Mouse (Mus musculus) lung, embryonic 15.5 days (tissue): ENCODE data around the gene Slc2a6. TPM values are rescaled to one million over a fixed set of nuclear protein-coding genes. Genes with fewer than 3 reads are reported as not detected.

Experiments used
- ATAC-seq: fragments of 200-750 bp; cut with Nextera tagmentation; 2 replicates; pipeline ENCODE4 v1.8.0; 2017; ENCODE audit warnings: moderate number of reproducible peaks, borderline replicate concordance; ENCODE audit not compliant: low FRiP score, low TSS enrichment; ENCODE audit errors: extremely low read depth
- H3K27ac ChIP-seq: fragments of 300-500 bp; sonication (generic); 2 replicates; pipeline ENCODE4 v1.5.1; 2015; ENCODE audit warnings: moderate library complexity, mild to moderate bottlenecking, inconsistent platforms
- H3K27me3 ChIP-seq: fragments of 300-500 bp; sonication (generic); 2 replicates; pipeline ENCODE4 v1.6.1; 2015; ENCODE audit warnings: inconsistent platforms
- H3K36me3 ChIP-seq: fragments of 300-500 bp; sonication (generic); 2 replicates; pipeline ENCODE4 v1.6.1; 2015; ENCODE audit warnings: inconsistent platforms
- H3K4me1 ChIP-seq: fragments of 300-500 bp; sonication (generic); 2 replicates; pipeline ENCODE4 v1.6.1; 2015; ENCODE audit warnings: inconsistent platforms
- H3K4me2 ChIP-seq: fragments of 300-500 bp; sonication (generic); 2 replicates; pipeline ENCODE4 v1.6.1; 2015; ENCODE audit warnings: inconsistent platforms, mild to moderate bottlenecking, moderate library complexity
- H3K4me3 ChIP-seq: fragments of 300-500 bp; sonication (generic); 2 replicates; pipeline ENCODE4 v1.5.1; 2015; ENCODE audit warnings: mild to moderate bottlenecking, inconsistent platforms
- H3K9ac ChIP-seq: fragments of 300-500 bp; sonication (generic); 2 replicates; pipeline ENCODE4 v1.6.1; 2015; ENCODE audit warnings: inconsistent platforms
- H3K9me3 ChIP-seq: fragments of 300-500 bp; sonication (generic); 2 replicates; pipeline ENCODE4 v1.6.1; 2016; ENCODE audit warnings: inconsistent platforms
- WGBS: fragments of 180-500 bp; shearing (Covaris S2); methylation state at CpG from one replicate; pipeline ENCODE4 v1.1.7; 2015; 5-methylcytosine and 5-hydroxymethylcytosine counted together
- polyA plus RNA-seq: library from polyadenylated mRNA; unstranded; fragments of >200 nt; fragmentation: Nextera tagmentation; extraction: Ambion mirVana; gene quantifications from 2 replicates; pipeline ENCODE4 v1.2.1, GENCODE M21; 2015

Gene Slc2a6
- polyA plus RNA-seq, 1 experiment from 2014 or later: 0.77 TPM

- Histone ChIP-seq H3K9ac (no peak overlapping the region), H3K27ac (no peak overlapping the region), H3K4me3 (no peak overlapping the region), H3K4me1 (peaks cover 14% of the 10 kb centered on the region), H3K36me3 (no peaks in the 10 kb centered on the region), H3K27me3 (no peaks in the 10 kb centered on the region), H3K4me2 (no peak overlapping the region), H3K9me3 (no peaks in the 10 kb centered on the region)
- 43% methylated on average over 4 of the region's 4 CpGs for WGBS
- no peak for ATAC-seq
Measured at GRCm38 (mm10) chr2:27058251-27058650, 30.5 kb upstream of the Slc2a6 start.

- H3K9ac ChIP-seq: no peak overlapping the region
- H3K4me1 ChIP-seq: 0 out of 2 replicates have a peak, but pooled peaks cover 13% of the 10 kb centered on the region
- ATAC-seq: no peak
- H3K27me3 ChIP-seq: no peaks in the 10 kb centered on the region
- H3K9me3 ChIP-seq: no peaks in the 10 kb centered on the region
- WGBS: 43% methylated on average over 6 of the region's 6 CpGs
- H3K36me3 ChIP-seq: no peaks in the 10 kb centered on the region
- H3K27ac ChIP-seq: no peak overlapping the region
- H3K4me2 ChIP-seq: no peak overlapping the region
- no peak overlapping the region for H3K4me3 ChIP-seq
Measured at GRCm38 (mm10) chr2:27049408-27049807, 21.6 kb upstream of the Slc2a6 start.

GRCm38 (mm10) chr2:27045979-27046770 lies 18.4 kb upstream of the Slc2a6 start:
- H3K4me3 ChIP-seq: no peak overlapping the region
- H3K36me3 ChIP-seq: no peaks in the 10 kb centered on the region
- no peaks in the 10 kb centered on the region for H3K9me3 ChIP-seq
- peak overlapping the region; percentile 87 for H3K27ac ChIP-seq
- H3K9ac ChIP-seq: no peak overlapping the region
- 44% methylated on average over 8 of the region's 8 CpGs for WGBS
- H3K27me3 ChIP-seq: no peaks in the 10 kb centered on the region
- H3K4me1 ChIP-seq: peaks cover 20% of the 10 kb centered on the region; the same call in 1 of the 2 replicates
- ATAC-seq: peak; percentile 92
- H3K4me2 ChIP-seq: no peak overlapping the region

GRCm38 (mm10) chr2:27044641-27045040 lies 16.8 kb upstream of the Slc2a6 start:
- no peak overlapping the region for H3K27ac ChIP-seq
- peaks cover 20% of the 10 kb centered on the region; the same call in 1 of the 2 replicates for H3K4me1 ChIP-seq
- no peaks in the 10 kb centered on the region for H3K9me3 ChIP-seq
- no peaks in the 10 kb centered on the region for H3K36me3 ChIP-seq
- no peaks in the 10 kb centered on the region for H3K27me3 ChIP-seq
- no peak for ATAC-seq
- H3K9ac ChIP-seq: no peak overlapping the region
- 74% methylated on average over 3 of the region's 3 CpGs for WGBS
- no peak overlapping the region for H3K4me3 ChIP-seq
- H3K4me2 ChIP-seq: no peak overlapping the region

- peaks cover 20% of the 10 kb centered on the region; the same call in 1 of the 2 replicates for H3K4me1 ChIP-seq
- H3K4me2 ChIP-seq: no peak overlapping the region
- WGBS: 62% methylated on average over 4 of the region's 4 CpGs
- no peak for ATAC-seq
- no peaks in the 10 kb centered on the region for H3K36me3 ChIP-seq
- no peak overlapping the region for H3K9ac ChIP-seq
- no peak overlapping the region for H3K27ac ChIP-seq
- no peaks in the 10 kb centered on the region for H3K9me3 ChIP-seq
- no peak overlapping the region for H3K4me3 ChIP-seq
- H3K27me3 ChIP-seq: no peaks in the 10 kb centered on the region
Measured at GRCm38 (mm10) chr2:27044166-27044565, 16.4 kb upstream of the Slc2a6 start.

- Histone ChIP-seq H3K27me3 (no peaks in the 10 kb centered on the region), H3K36me3 (no peaks in the 10 kb centered on the region), H3K4me3 (no peak overlapping the region), H3K4me2 (no peak overlapping the region), H3K4me1 (peaks cover 21% of the 10 kb centered on the region; the same call in 1 of the 2 replicates), H3K9ac (no peak overlapping the region), H3K9me3 (no peaks in the 10 kb centered on the region), H3K27ac (no peak overlapping the region)
- WGBS: 21% methylated on average over 3 of the region's 3 CpGs
- peak; percentile 63 for ATAC-seq
Measured at GRCm38 (mm10) chr2:27043461-27043860, 15.7 kb upstream of the Slc2a6 start.

- H3K4me1 ChIP-seq: peaks cover 30% of the 10 kb centered on the region
- H3K4me3 ChIP-seq: no peak overlapping the region
- H3K36me3 ChIP-seq: no peaks in the 10 kb centered on the region
- H3K9ac ChIP-seq: no peak overlapping the region
- no peak overlapping the region for H3K27ac ChIP-seq
- H3K4me2 ChIP-seq: no peak overlapping the region
- WGBS: 52% methylated on average over 8 of the region's 8 CpGs
- ATAC-seq: no peak
- H3K9me3 ChIP-seq: no peaks in the 10 kb centered on the region
- no peaks in the 10 kb centered on the region for H3K27me3 ChIP-seq
Measured at GRCm38 (mm10) chr2:27042131-27042844, 14.5 kb upstream of the Slc2a6 start.

- Histone ChIP-seq H3K4me1 (peaks cover 16% of the 10 kb centered on the region), H3K4me3 (no peak overlapping the region), H3K9ac (no peak overlapping the region), H3K27me3 (no peaks in the 10 kb centered on the region), H3K9me3 (no peaks in the 10 kb centered on the region), H3K27ac (no peak overlapping the region), H3K4me2 (no peak overlapping the region), H3K36me3 (no peaks in the 10 kb centered on the region)
- WGBS: 6% methylated on average over 1 of the region's 1 CpGs
- no peak for ATAC-seq
Measured at GRCm38 (mm10) chr2:27039286-27039685, 11.5 kb upstream of the Slc2a6 start.

GRCm38 (mm10) chr2:27038596-27038995 lies 10.8 kb upstream of the Slc2a6 start:
- no peak overlapping the region for H3K4me2 ChIP-seq
- no peak overlapping the region for H3K4me3 ChIP-seq
- no peak overlapping the region for H3K27ac ChIP-seq
- no peak overlapping the region for H3K9ac ChIP-seq
- H3K9me3 ChIP-seq: no peaks in the 10 kb centered on the region
- no peaks in the 10 kb centered on the region for H3K27me3 ChIP-seq
- H3K4me1 ChIP-seq: peaks cover 10% of the 10 kb centered on the region
- WGBS: 1% methylated on average over 3 of the region's 3 CpGs
- ATAC-seq: no peak
- H3K36me3 ChIP-seq: no peaks in the 10 kb centered on the region

- 0 out of 2 replicates have a peak, but pooled peaks have one; percentile 28 for ATAC-seq
- WGBS: 68% methylated on average over 4 of the region's 4 CpGs
- Histone ChIP-seq H3K9me3 (no peaks in the 10 kb centered on the region), H3K9ac (no peak overlapping the region), H3K36me3 (no peaks in the 10 kb centered on the region), H3K27ac (no peak overlapping the region), H3K4me1 (peaks cover 10% of the 10 kb centered on the region), H3K4me3 (no peak overlapping the region), H3K4me2 (no peak overlapping the region), H3K27me3 (no peaks in the 10 kb centered on the region)
Measured at GRCm38 (mm10) chr2:27037008-27037407, 9.2 kb upstream of the Slc2a6 start.

- Histone ChIP-seq H3K9me3 (no peaks in the 10 kb centered on the region), H3K27ac (no peak overlapping the region), H3K36me3 (no peaks in the 10 kb centered on the region), H3K9ac (no peak overlapping the region), H3K27me3 (no peaks in the 10 kb centered on the region), H3K4me2 (no peak overlapping the region), H3K4me1 (peaks cover 10% of the 10 kb centered on the region), H3K4me3 (no peak overlapping the region)
- 73% methylated on average over 3 of the region's 3 CpGs for whole genome bisulfite sequencing
- ATAC-seq: no peak
Measured at GRCm38 (mm10) chr2:27036003-27036402, 8.2 kb upstream of the Slc2a6 start.

- H3K9ac ChIP-seq: no peak overlapping the region
- WGBS: 42% methylated on average over 2 of the region's 2 CpGs
- H3K4me1 ChIP-seq: peaks cover 5% of the 10 kb centered on the region; the same call in 1 of the 2 replicates
- ATAC-seq: no peak
- H3K4me3 ChIP-seq: no peak overlapping the region
- peaks cover 5% of the 10 kb centered on the region; the same call in 1 of the 2 replicates for H3K27me3 ChIP-seq
- no peaks in the 10 kb centered on the region for H3K36me3 ChIP-seq
- H3K4me2 ChIP-seq: no peak overlapping the region
- no peaks in the 10 kb centered on the region for H3K9me3 ChIP-seq
- H3K27ac ChIP-seq: no peak overlapping the region
Measured at GRCm38 (mm10) chr2:27032361-27032760, 4.6 kb upstream of the Slc2a6 start.
